Mouse (Mus musculus) yolk sac, embryonic 10.5 days (tissue): ENCODE measurements around the gene Plb1.

Source experiments
- DNase-seq: peaks from one replicate; pipeline ENCODE4 v3.0.0-alpha.2; 2017; ENCODE audit warnings: low spot score

Plb1 gene

DNA sequence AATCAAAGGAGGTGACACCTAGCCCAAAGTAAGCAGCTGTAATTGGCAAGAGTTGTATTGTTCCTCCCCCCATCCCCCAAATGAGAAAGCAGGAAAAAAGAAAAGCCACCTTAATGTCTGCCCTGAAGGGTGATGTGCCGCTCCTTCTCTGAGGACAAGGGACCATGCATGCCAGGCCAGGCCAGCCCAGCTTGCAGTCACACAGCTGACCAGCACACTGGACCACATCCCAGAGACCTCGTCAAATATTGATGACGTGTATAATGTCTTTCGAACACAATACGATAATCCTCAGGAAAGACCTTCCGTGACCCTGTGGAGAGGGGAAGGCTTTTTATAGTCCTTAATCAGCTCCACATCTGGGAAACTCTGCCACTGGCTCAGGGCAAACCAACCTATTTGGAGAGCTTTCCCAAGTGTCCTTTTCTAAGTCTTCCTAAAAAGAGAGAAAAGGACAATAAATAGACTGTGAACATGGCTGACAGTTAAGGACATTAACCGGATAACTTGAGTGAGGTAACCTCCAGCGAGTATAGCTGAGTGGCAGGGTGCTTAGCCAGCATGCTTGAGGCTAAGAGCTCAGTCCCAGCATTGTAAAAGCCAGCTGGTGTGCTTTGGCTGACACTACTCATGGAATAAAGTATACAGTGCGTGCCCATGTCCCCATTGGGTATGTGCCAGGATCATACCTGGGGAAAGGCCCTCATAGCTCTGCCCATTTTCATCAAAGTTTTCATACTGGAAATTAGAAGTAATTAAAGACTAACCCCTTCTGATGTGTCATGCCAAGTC, 162.8 kb downstream of the Plb1 start:
- no peak for DNase-seq

DNA sequence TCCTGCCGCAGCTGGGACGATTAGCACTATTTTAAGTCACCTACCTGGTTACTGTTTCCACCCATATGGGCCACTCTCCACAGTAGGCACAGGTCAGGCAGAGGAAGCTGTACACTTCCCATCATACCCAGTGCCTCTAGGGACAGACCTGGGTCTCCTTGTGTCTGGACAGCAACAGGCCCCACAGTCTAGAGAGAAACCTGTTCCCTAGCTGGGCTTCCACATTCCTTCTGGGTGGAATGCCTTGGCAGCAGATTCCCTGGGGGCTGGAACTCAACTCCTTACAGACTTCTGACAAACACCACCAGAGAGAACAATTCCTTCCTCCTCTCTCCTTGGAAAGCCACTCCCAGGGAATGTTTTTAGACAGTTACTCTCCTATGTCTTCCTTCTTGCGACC, 165.2 kb downstream of the Plb1 start:
- DNase-seq, result peak; percentile 32

DNA sequence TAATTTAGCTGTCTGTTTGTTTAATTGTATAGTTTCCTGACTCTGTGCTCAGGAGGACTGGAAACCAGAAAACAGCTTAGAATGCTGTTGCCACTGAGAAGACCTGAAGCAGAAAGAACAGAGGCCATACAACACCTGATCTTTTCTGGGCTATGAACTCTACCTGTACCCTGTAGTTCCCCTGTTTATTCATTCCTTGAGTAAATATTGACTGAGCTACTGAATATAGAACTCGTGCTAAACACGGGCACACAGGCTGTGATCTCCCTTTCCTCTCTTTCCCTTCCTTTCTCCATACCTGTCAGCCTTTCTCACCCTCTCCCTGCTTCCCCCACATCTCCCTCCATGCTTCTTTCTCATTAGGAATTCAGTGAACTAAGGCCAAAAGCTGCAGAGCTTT, 168.4 kb downstream of the Plb1 start:
- no peak for DNase-seq

DNA sequence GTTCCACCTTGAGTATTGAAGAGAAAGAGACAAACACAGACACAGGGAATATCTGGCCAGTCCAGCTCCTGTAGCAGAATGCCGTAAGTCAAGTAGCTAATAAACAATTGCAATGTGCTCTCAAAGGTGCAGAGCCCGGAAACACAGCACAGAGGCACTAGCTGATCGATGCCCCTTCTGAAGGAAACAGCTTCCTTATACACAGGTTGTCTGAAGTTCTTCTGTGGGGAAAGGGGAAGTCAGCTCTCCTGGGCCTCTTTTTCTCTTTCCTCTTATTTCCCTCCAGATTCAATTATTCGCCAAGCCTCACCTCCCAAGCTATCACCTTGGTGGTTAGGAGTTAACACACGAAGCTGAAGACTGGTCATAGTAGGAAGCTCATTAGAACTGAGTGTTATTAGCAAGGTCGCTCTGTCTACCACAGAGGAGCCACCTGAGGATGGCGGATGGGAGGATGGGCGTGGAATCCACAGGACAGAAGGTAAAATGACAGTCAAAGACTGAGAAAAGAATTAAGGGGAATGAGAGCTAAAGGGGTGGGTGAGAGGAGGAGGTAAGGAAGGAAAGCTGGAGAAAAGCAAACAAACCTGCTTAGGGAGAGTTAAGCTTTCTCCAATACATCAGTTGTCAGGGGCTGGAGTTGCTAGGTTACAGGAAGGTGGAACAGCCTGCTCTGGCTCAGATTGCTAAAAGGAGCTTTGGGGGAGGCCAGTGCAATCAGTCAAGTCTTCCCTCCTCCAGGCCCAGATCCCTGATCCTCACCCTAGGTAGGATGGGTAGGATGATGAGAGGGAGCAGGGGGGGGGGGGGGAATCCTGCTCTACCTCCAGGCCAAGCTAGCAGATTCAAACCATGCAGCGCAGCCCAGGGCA, 170.8 kb downstream of the Plb1 start:
- DNase-seq, result no peak

DNA sequence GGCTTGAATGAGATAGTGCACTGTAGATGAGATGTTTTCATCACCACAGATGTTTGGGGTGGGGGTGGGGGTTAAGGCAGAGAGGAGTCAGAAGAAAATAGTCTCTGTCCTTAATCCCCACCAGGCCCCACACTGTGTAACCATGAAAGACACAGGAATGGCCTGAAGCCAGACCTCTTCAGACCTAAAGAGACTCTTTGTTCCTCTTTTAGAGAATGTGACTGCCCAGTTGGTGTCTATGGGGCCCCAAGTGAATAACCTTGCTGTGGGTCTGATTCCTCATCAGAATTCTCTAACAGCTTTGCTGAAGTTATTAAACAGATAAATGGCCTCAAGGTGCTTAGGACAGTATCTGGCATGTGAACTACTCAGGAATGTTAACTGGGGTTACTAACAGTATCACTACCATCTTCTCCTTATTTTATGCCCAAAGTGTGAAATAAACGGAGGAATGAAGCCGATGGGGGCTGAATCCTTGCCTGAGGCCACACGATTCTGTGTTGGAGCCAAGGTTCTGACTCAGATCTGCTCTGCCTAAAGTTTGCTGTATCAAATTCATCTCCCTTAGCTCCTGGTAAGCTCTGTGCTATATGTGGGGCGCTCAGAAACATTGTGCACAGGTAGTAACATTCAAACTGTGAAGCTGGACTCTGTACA, 172.8 kb downstream of the Plb1 start:
- DNase-seq, result no peak

DNA sequence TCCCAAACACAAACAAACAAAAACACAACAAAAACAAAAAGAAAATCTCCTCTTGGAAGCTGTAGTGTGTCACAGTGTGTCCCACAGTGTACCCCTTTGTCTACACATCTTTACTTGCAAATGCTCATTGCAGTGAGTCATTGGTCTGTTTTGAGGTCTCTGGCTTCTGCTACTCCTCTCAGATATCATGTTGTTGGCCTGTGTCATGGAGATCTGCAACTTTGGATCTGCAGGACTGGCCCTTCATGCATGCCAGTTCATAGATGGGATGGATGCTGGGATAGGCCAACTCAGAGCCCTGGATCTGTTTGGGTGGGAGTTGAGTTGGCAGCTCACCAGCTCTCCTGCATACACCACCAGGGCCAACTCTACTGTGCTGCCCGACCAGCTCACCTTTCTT, 176.3 kb downstream of the Plb1 start:
- no peak for DNase-seq

DNA sequence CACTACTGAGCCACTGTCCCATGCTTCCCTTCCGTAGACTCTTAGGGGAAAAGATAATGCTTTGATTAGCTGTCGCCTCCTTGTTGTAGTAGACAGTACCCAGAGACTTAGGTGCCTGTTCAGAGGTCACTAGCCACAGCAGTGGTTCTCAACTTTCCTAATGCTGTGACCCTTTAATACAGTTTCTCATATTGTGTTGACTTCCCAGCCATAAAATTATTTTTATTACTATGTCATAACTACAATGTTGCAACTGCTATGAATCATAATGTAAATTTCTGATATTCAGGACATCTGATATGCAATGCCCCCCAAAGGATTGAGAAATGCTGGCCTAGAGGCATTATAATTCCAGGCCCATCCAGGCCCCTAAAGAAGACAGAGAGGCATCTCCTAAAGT, 177.2 kb downstream of the Plb1 start:
- no peak for DNase-seq

DNA sequence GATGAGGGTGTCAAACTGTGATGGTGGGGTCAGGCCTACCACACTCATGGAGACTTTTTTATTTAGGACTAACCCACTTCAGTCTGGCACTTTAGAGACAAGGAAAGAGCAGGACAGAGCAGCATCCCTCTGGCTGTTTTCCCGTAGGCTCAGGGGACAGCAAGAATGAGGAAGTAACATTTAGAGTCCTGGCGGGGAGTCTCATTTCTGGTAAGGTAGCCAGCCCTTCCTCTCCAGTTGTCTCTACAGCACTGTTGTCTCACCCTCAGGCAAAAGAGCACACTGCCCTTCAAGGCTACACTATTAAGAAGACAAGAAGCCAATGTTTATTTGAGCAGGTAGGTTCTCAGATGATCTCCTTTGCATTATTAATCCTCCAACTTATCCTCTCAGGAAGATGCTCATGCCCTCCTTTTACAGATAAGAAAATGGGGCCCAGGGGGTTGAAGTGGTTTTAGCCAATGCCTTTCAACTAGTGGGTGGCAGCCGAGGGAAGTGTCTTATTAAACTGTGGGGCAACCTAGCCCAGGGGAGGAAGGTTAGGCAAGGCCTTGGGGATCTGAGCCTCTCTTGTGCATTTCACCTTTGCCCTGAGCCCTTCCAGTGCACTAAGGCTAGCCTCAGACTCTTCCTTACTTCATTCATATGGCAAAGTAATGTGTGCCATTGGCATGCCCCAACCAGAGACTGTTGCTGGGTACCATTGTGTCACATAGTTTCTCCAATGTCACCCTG, 178.6 kb downstream of the Plb1 start:
- no peak for DNase-seq

DNA sequence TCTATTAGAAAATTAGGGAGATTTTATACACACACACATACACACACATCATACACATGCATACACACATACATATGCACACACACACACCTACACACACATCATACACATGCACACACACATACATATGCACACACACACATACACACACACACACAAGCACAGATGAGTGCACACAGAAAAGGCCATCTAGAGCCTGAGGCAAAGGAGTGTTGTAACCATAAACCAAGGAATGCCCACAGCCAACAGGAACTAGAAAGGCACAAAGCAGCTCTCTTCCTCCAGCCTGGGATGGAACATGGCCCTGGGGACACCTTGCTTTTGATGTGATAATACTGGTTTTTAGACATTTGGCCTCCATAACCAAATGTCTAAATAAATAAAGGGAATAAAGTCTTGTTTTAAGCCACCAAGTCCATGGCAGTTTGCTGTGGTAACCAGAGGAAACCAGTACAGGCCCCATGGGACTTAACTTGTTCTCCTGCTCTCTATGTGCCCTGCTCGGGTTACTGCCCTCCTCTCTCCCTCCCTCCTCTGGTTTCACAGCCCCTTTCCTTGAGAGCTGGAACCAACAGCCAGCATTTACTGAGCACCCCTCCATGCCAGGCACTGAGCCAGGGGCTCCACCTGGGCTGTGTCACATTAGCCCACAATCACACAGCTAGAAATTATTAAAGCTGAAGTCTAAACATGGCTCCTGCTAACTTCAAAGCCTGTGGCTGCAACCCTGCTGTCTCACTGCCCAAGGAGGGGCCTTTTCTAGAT, 179.9 kb downstream of the Plb1 start:
- DNase-seq, result no peak

DNA sequence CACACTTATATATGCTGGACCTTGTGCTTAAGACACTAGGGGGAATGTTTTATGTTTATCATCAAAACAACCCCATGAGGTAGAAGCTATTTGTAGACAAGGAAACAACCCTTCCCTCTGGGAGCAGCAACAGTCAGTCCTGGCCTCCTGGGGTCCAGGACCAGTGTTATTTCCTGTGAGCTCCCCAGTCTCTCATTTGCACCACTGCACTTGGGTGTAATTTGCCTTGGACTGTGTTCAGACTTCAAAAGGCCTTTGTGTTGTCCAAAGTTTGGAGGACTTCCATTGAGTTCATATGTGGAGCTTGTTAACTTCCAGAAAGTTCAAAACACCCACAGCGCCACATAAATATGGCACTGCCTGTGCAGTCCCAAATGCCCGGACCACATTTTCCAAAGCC, 180.6 kb downstream of the Plb1 start:
- no peak for DNase-seq

DNA sequence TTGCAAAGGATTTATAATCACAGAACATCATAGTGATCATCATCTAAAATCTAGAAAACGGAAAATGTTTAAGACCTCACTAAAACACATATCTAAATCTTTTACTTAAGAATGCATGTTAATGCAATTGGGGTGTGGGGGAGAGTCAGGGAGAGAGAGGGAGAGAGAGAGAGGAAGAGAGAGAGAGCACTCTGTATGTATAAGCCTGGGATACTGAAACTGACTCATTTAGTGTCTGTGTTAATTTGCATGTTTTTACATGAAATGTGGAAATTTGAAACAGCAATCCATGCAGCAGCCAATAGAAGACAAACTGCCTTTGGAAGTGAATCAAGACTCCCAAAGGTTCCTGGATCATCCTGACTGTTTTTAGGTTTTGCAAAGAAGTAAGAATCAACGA, 181.1 kb downstream of the Plb1 start:
- no peak for DNase-seq

DNA sequence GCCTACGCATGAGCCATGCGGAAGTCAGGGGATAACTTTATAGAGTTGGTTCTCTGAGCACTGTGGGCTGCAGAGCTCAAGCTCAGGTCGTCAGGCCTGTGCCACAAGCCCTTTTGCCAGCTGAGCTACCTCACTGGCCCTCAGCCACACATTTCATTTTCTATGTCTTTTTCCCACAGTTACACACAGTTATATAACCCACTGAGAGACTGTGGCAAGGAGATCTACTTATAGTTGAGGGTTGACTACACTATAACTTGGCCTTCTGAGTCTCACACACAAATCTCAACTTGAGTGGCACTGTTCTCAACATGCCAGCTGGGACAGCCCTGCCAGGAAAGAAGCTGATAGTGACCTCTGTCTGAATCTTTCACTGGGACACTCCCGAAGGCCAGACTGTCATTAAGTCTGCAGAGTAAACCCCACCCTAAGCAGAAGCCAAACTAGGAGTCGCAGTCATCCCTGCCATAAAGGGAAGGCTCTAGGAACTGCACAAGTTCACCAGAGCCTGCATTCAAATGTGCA, 182.0 kb downstream of the Plb1 start:
- no peak for DNase-seq

DNA sequence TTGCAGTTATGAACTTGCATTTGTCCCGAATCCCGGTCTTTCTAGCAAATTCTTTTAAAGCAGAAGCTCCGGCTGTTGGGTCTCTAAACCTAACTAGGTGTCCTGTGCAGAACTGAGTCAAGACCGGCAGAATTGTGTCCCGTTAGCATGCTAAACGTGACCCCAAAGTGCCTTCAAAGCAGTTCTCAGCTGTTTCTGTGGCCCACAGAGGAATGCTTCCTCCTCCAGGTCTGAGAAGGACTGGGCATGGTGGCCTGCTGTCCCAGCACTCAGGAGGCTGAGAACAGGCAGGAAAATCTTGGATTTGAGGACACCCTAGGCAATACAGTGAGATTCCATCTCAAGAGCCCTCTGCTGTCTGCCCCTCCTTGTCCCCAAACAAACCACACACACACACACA, 183.0 kb downstream of the Plb1 start:
- no peak for DNase-seq
